Mouse (Mus musculus): ENCODE data around the gene Nkx3-2. TPM values are rescaled to one million over a fixed set of nuclear protein-coding genes. Genes with fewer than 3 reads are reported as not detected.
A peak's percentile ranks its signal among the peaks of the same experiment; 100 is the strongest.

Gene Nkx3-2
- polyA plus RNA-seq, 1 experiment from 2014 or later = 2.1 TPM

GRCm38 (mm10) chr5:41775728-41776127 is 11.4 kb upstream of the Nkx3-2 start:
- Histone ChIP-seq H3K27me3 (replicated peaks) (0 out of 2 replicates have a peak, but pooled peaks cover 4% of the 10 kb centered on the region), H3K36me3 (no peaks in the 10 kb centered on the region), H3K4me1 (no peaks in the 10 kb centered on the region), H3K4me3 (no peak overlapping the region), H3K27ac (no peak overlapping the region), H3K9ac (no peak overlapping the region), H3K9me3 (no peaks in the 10 kb centered on the region), H3K4me2 (replicated peaks) (no peak overlapping the region)
- ATAC-seq (ENCODE audit: low FRiP score, low read depth) = no peak
- WGBS = 50% methylated on average over 6 of the region's 6 CpGs

GRCm38 (mm10) chr5:41775273-41775672 is 11.0 kb upstream of the Nkx3-2 start:
- Histone ChIP-seq H3K27me3 (replicated peaks) (0 out of 2 replicates have a peak, but pooled peaks cover 4% of the 10 kb centered on the region), H3K9ac (no peak overlapping the region), H3K27ac (no peak overlapping the region), H3K4me3 (no peak overlapping the region), H3K36me3 (no peaks in the 10 kb centered on the region), H3K9me3 (no peaks in the 10 kb centered on the region), H3K4me1 (no peaks in the 10 kb centered on the region), H3K4me2 (replicated peaks) (no peak overlapping the region)
- WGBS = 67% methylated on average over 3 of the region's 3 CpGs
- no peak for ATAC-seq (ENCODE audit: low FRiP score, low read depth)

- WGBS = 6% methylated on average over 21 of the region's 21 CpGs
- ATAC-seq (ENCODE audit: low FRiP score, low read depth) = peak; percentile 67
- Histone ChIP-seq H3K9me3 (no peaks in the 10 kb centered on the region), H3K27me3 (replicated peaks) (peaks cover 48% of the 10 kb centered on the region), H3K4me3 (0 out of 2 replicates have a peak overlapping the region, but pooled peaks have one; percentile 9), H3K4me2 (replicated peaks) (peak overlapping the region; percentile 53), H3K27ac (no peak overlapping the region), H3K9ac (no peak overlapping the region), H3K4me1 (peaks cover 23% of the 10 kb centered on the region), H3K36me3 (no peaks in the 10 kb centered on the region)
Measured at GRCm38 (mm10) chr5:41768382-41769040, 4.2 kb upstream of the Nkx3-2 start.

GRCm38 (mm10) chr5:41767296-41768200 is 3.2 kb upstream of the Nkx3-2 start:
- H3K9ac ChIP-seq = no peak overlapping the region
- H3K36me3 ChIP-seq = no peaks in the 10 kb centered on the region
- H3K9me3 ChIP-seq = no peaks in the 10 kb centered on the region
- peaks cover 58% of the 10 kb centered on the region for H3K27me3 ChIP-seq (replicated peaks)
- no peak overlapping the region for H3K27ac ChIP-seq
- ATAC-seq (ENCODE audit: low FRiP score, low read depth) = 0 out of 2 replicates have a peak, but pooled peaks have one; percentile 6
- WGBS = under 1% methylated on average over 33 of the region's 33 CpGs
- peaks cover 28% of the 10 kb centered on the region for H3K4me1 ChIP-seq
- H3K4me2 ChIP-seq (replicated peaks) = peak overlapping the region; percentile 53
- peak overlapping the region; percentile 9 for H3K4me3 ChIP-seq

GRCm38 (mm10) chr5:41766406-41767010 is 2.2 kb upstream of the Nkx3-2 start:
- H3K4me1 ChIP-seq = peaks cover 33% of the 10 kb centered on the region
- peaks cover 66% of the 10 kb centered on the region for H3K27me3 ChIP-seq (replicated peaks)
- H3K9ac ChIP-seq = no peak overlapping the region
- 2% methylated on average over 27 of the region's 27 CpGs for WGBS
- no peak overlapping the region for H3K27ac ChIP-seq
- peak overlapping the region; percentile 53; the same call in 1 of the 2 replicates for H3K4me2 ChIP-seq (replicated peaks)
- no peaks in the 10 kb centered on the region for H3K9me3 ChIP-seq
- no peak overlapping the region for H3K4me3 ChIP-seq
- no peak for ATAC-seq (ENCODE audit: low FRiP score, low read depth)
- no peaks in the 10 kb centered on the region for H3K36me3 ChIP-seq

GRCm38 (mm10) chr5:41765626-41766405 is 1.5 kb upstream of the Nkx3-2 start:
- Histone ChIP-seq H3K9ac (no peak overlapping the region), H3K36me3 (no peaks in the 10 kb centered on the region), H3K4me3 (no peak overlapping the region), H3K4me1 (peaks cover 34% of the 10 kb centered on the region), H3K27ac (no peak overlapping the region), H3K4me2 (replicated peaks) (no peak overlapping the region), H3K9me3 (no peaks in the 10 kb centered on the region), H3K27me3 (replicated peaks) (peaks cover 71% of the 10 kb centered on the region)
- 2% methylated on average over 14 of the region's 14 CpGs for WGBS
- no peak for ATAC-seq (ENCODE audit: low FRiP score, low read depth)

GRCm38 (mm10) chr5:41762947-41763730 is 1.2 kb downstream of the Nkx3-2 start:
- peak; percentile 0; the same call in 1 of the 2 replicates for ATAC-seq (ENCODE audit: low FRiP score, low read depth)
- peak overlapping the region; percentile 39; the same call in 1 of the 2 replicates for H3K9ac ChIP-seq
- H3K27me3 ChIP-seq (replicated peaks) = peaks cover 94% of the 10 kb centered on the region
- peak overlapping the region; percentile 61 for H3K4me2 ChIP-seq (replicated peaks)
- H3K27ac ChIP-seq = no peak overlapping the region
- peaks cover 34% of the 10 kb centered on the region for H3K4me1 ChIP-seq
- 1% methylated on average over 41 of the region's 41 CpGs for WGBS
- no peaks in the 10 kb centered on the region for H3K9me3 ChIP-seq
- H3K36me3 ChIP-seq = no peaks in the 10 kb centered on the region
- H3K4me3 ChIP-seq = peak overlapping the region; percentile 34

GRCm38 (mm10) chr5:41762141-41762946 is 2.0 kb downstream of the Nkx3-2 start:
- Histone ChIP-seq H3K27ac (no peak overlapping the region), H3K9me3 (no peaks in the 10 kb centered on the region), H3K4me1 (peaks cover 26% of the 10 kb centered on the region), H3K4me2 (replicated peaks) (peak overlapping the region; percentile 61; the same call in 1 of the 2 replicates), H3K4me3 (peak overlapping the region; percentile 34; the same call in 1 of the 2 replicates), H3K9ac (no peak overlapping the region), H3K27me3 (replicated peaks) (peaks cover 94% of the 10 kb centered on the region), H3K36me3 (no peaks in the 10 kb centered on the region)
- 1% methylated on average over 27 of the region's 27 CpGs for WGBS
- ATAC-seq (ENCODE audit: low FRiP score, low read depth) = no peak

- no peak overlapping the region for H3K9ac ChIP-seq
- H3K27ac ChIP-seq = no peak overlapping the region
- ATAC-seq (ENCODE audit: low FRiP score, low read depth) = no peak
- peaks cover 94% of the 10 kb centered on the region for H3K27me3 ChIP-seq (replicated peaks)
- peaks cover 23% of the 10 kb centered on the region for H3K4me1 ChIP-seq
- H3K36me3 ChIP-seq = no peaks in the 10 kb centered on the region
- WGBS = under 1% methylated on average over 53 of the region's 56 CpGs
- H3K9me3 ChIP-seq = no peaks in the 10 kb centered on the region
- H3K4me3 ChIP-seq = peak overlapping the region; percentile 34; the same call in 1 of the 2 replicates
- H3K4me2 ChIP-seq (replicated peaks) = peak overlapping the region; percentile 37; the same call in 1 of the 2 replicates
Measured at GRCm38 (mm10) chr5:41761509-41762140, 2.7 kb downstream of the Nkx3-2 start.

Data from neural tube, embryonic 12.5 days (tissue).